Mouse (Mus musculus) MEL (cell line): ENCODE data around the gene Wdpcp. TPM values are rescaled to one million over a fixed set of nuclear protein-coding genes. Genes with fewer than 3 reads are reported as not detected.
A peak's percentile ranks its signal among the peaks of the same experiment; 100 is the strongest.
"Not testable (repeated sequence)": the region's sequence is repeated elsewhere in the genome, so short reads cannot be mapped to it uniquely, and the experiment has no call there.

Experiments used
- DNase-seq: peaks from one replicate; pipeline ENCODE4 v3.0.0; 2011; ENCODE audit warnings: low read depth, low spot score
- H3K27ac ChIP-seq: 2 replicates; pipeline ENCODE4 v1.5.1; 2012; ENCODE audit warnings: low read depth, mild to moderate bottlenecking, control low read depth, low read length, moderate library complexity; ENCODE audit not compliant: control insufficient read depth
- H3K27me3 ChIP-seq, 2 experiments: fragments of 150-350 bp in 1 of 2; sonication (generic) in 1 of 2; 2 replicates each; pipeline ENCODE4 v1.6.1; 2012; ENCODE audit warnings: low read length in 2 of 2, mild to moderate bottlenecking in 2 of 2, improper control_type of control experiment in 1 of 2, moderate library complexity in 1 of 2; ENCODE audit not compliant: insufficient read depth in 2 of 2, control insufficient read depth in 1 of 2
- H3K36me3 ChIP-seq, 2 experiments: 2 replicates each; pipeline ENCODE4 v1.6.1; 2012 to 2014; ENCODE audit warnings: low read length in 2 of 2, improper control_type of control experiment in 1 of 2, inconsistent platforms in 1 of 2, mild to moderate bottlenecking in 1 of 2; ENCODE audit not compliant: insufficient read depth in 2 of 2, control insufficient read depth in 1 of 2
- H3K4me1 ChIP-seq, 2 experiments: fragments of 150-350 bp in 1 of 2; sonication (generic) in 1 of 2; 2 replicates each; pipeline ENCODE4 v1.6.1; 2012; ENCODE audit warnings: low read length in 2 of 2, improper control_type of control experiment in 1 of 2, mild to moderate bottlenecking in 1 of 2; ENCODE audit not compliant: insufficient read depth in 2 of 2, control insufficient read depth in 1 of 2
- H3K4me3 ChIP-seq, 2 experiments: fragments of 150-350 bp in 1 of 2; sonication (generic) in 1 of 2; 2 replicates each; pipeline ENCODE4 v1.5.1; 2012; ENCODE audit warnings: low read depth in 2 of 2, low read length in 2 of 2, mild to moderate bottlenecking in 2 of 2, moderate library complexity in 2 of 2, control low read depth in 1 of 2, improper control_type of control experiment in 1 of 2; ENCODE audit not compliant: control insufficient read depth in 1 of 2, insufficient read depth in 1 of 2
- H3K79me2 ChIP-seq: 2 replicates; pipeline ENCODE4 v1.6.1; 2012; ENCODE audit warnings: mild to moderate bottlenecking, low read length, moderate library complexity; ENCODE audit not compliant: control insufficient read depth, poor library complexity, insufficient read depth
- H3K9ac ChIP-seq: 2 replicates; pipeline ENCODE4 v1.6.1; 2012; ENCODE audit warnings: low read depth, mild to moderate bottlenecking, control low read depth, low read length, moderate library complexity; ENCODE audit not compliant: control insufficient read depth, poor library complexity, severe bottlenecking
- H3K9me3 ChIP-seq: fragments of 150-350 bp; sonication (generic); replicated peaks from 2 replicates; pipeline ENCODE4 v1.6.1; 2012; ENCODE audit warnings: mild to moderate bottlenecking, low read length, improper control_type of control experiment, moderate library complexity; ENCODE audit not compliant: insufficient read depth
- CHD1 ChIP-seq: IDR thresholded peaks from 2 replicates; pipeline ENCODE4 v1.6.1; 2012; ENCODE audit warnings: low read depth, mild to moderate bottlenecking, inconsistent platforms, low read length, improper control_type of control experiment
- CHD2 ChIP-seq: IDR thresholded peaks from 2 replicates; pipeline ENCODE4 v1.6.1; 2011; ENCODE audit warnings: low read length, improper control_type of control experiment
- GATA1 ChIP-seq: IDR thresholded peaks from 2 replicates; pipeline ENCODE4 v1.6.1; 2011; ENCODE audit warnings: low read depth, low read length, improper control_type of control experiment
- HCFC1 ChIP-seq: IDR thresholded peaks from 2 replicates; pipeline ENCODE4 v1.6.1; 2012; ENCODE audit warnings: low read depth, mild to moderate bottlenecking, inconsistent platforms, low read length, improper control_type of control experiment, moderate library complexity
- KAT2A ChIP-seq: conservative IDR thresholded peaks from 2 replicates; pipeline ENCODE4 v1.6.1; 2012; ENCODE audit warnings: low read depth, low read length, improper control_type of control experiment, inconsistent platforms
- MAFK ChIP-seq: IDR thresholded peaks from 2 replicates; pipeline ENCODE4 v1.6.1; 2011; ENCODE audit warnings: low read depth, mild to moderate bottlenecking, low read length, improper control_type of control experiment, borderline replicate concordance
- MAX ChIP-seq: IDR thresholded peaks from 2 replicates; pipeline ENCODE4 v1.6.1; 2011; ENCODE audit warnings: low read length, improper control_type of control experiment
- MXI1 ChIP-seq: IDR thresholded peaks from 2 replicates; pipeline ENCODE4 v1.6.1; 2011; ENCODE audit warnings: mild to moderate bottlenecking, low read depth, low read length, improper control_type of control experiment
- MYB ChIP-seq: IDR thresholded peaks from 2 replicates; pipeline ENCODE4 v1.6.1; 2011; ENCODE audit warnings: mild to moderate bottlenecking, low read depth, low read length, improper control_type of control experiment
- POLR2AphosphoS2 ChIP-seq: IDR thresholded peaks from 2 replicates; pipeline ENCODE4 v1.6.1; 2011; ENCODE audit warnings: low read length, improper control_type of control experiment
- POLR2AphosphoS5 ChIP-seq: IDR thresholded peaks from 2 replicates; pipeline ENCODE4 v1.6.1; 2012; ENCODE audit warnings: low read depth, borderline replicate concordance, mild to moderate bottlenecking, inconsistent platforms, low read length, moderate library complexity, mixed read lengths
- RAD21 ChIP-seq: IDR thresholded peaks from 2 replicates; pipeline ENCODE4 v1.6.1; 2011; ENCODE audit warnings: mild to moderate bottlenecking, low read depth, low read length, improper control_type of control experiment
- TBP ChIP-seq: IDR thresholded peaks from 2 replicates; pipeline ENCODE4 v1.8.0; 2011; ENCODE audit warnings: low read depth, low read length, improper control_type of control experiment
- TCF12 ChIP-seq: IDR thresholded peaks from 2 replicates; pipeline ENCODE4 v1.6.1; 2014; ENCODE audit warnings: low read depth, mild to moderate bottlenecking, inconsistent platforms, low read length, improper control_type of control experiment, moderate library complexity
- UBTF ChIP-seq: IDR thresholded peaks from 2 replicates; pipeline ENCODE4 v1.6.1; 2012; ENCODE audit warnings: low read depth, mild to moderate bottlenecking, inconsistent platforms, low read length, improper control_type of control experiment, moderate library complexity, borderline replicate concordance; ENCODE audit not compliant: insufficient read depth
- ZC3H11A ChIP-seq: IDR thresholded peaks from 2 replicates; pipeline ENCODE4 v1.6.1; 2012; ENCODE audit warnings: low read depth, mild to moderate bottlenecking, inconsistent platforms, low read length, improper control_type of control experiment
- polyA plus RNA-seq, 2 experiments: library from polyadenylated mRNA; stranded (reverse) in 1 of 2; unstranded in 1 of 2; fragments of >175 nt in 1 of 2; fragments of >200 nt in 1 of 2; gene quantifications; 2 replicates each; pipeline versions ENCODE4 v1.2.1 to v1.2.4; 2012; ENCODE audit warnings: low replicate concordance in 2 of 2, low read depth in 1 of 2; ENCODE audit not compliant: insufficient read length in 2 of 2, insufficient read depth in 1 of 2, missing spikeins in 1 of 2
- total RNA-seq: library from RNA; depleted of rRNA; stranded (reverse); fragments of 300-350 nt; gene quantifications from 2 replicates; pipeline ENCODE4 v1.2.3, GENCODE M21; 2012

Gene Wdpcp
- total and polyA plus RNA-seq, 3 experiments, result 0.81 to 1.3 TPM; not detected in 1

DNA sequence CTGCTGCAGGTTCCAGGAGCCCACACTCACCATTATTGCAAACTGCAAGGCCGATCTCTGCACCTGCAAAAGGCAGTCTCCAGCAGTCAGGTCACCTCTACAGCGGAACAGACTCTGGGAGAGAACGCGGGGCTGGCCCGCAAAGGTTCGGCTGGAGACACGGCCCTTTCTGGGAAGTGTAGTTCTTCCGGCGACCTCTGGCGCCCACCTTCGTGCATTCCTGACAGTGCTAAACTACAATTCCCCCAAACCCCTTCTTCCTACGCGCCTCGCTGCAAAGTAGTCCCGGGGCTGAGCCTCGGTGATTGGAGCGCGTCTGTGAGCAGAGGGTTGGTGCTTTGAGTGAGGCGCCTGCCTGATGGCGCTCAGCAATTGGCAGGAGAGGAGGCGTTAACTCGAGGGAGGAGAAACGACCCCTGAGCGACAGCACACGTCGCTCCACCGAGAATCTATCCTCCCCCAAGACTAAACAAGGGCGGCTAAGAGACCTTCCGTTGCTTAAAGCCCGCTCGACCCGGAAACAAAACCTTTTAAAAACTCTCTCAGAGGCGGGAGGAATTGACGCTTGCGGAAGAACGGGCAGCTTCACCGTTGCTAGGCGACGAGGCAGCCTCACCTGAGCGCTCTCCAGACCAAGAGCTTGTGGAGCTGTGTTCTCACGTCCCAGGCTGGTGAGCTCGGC, at the start of gene Wdpcp, which contains the start of gene Mdh1 (continued):
- TF ChIP-seq CHD2 (no peak; the same call in 1 of the 2 replicates), TBP (peak; percentile 78), ZC3H11A (no peak), TCF12 (peak; percentile 37; the same call in 1 of the 2 replicates)

DNA sequence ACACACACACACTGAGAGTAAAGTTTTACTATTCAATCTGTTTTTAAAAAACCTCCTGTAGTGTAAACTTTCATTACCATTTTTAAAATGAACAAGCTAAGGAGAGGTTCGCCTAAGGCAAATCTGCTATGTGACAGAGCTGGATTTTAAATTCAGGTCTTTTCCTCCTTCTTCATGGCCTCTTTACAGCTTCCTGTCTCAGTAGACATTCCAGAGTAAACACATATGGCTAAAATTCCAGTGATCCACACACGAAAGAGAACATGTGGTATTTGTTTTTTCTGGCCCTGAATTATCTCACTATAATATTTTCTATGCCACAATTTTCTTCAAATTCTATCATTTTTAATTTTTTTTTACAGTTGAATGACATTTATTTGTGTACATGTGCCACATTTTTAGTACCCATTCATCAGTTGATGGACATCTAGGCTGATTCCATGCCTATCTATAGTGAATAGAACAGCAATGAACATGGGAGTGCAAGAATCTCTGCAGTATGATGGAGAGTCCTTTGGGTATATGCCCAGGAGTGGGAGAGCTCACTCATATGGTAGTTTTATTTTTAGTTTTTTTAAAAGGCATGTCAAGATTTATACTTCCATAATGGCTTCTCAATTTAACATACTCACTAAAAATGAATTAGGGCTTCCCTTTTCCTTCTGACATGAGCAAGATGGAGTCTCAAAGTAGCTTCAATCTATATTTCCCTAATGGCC, 43.2 kb upstream of the Wdpcp start:
- TF ChIP-seq GATA1 (no peak), KAT2A (no peak), MAX (no peak), HCFC1 (no peak), MXI1 (no peak), CHD2 (no peak), CHD1 (no peak), MYB (no peak), POLR2AphosphoS2 (no peak), MAFK (no peak), POLR2AphosphoS5 (no peak), UBTF (no peak)
- DNase-seq, result no peak
- Histone ChIP-seq H3K4me1 (no peaks in the 10 kb centered on the region), H3K27ac (no peak overlapping the region), H3K27me3 (peaks cover 0 to 3% of the 10 kb centered on the region in 2 experiments; a peak in 2 of 4 replicates), H3K4me3 (no peak overlapping the region), H3K9ac (no peak overlapping the region), H3K36me3 (no peaks in the 10 kb centered on the region), H3K9me3 (no peaks in the 10 kb centered on the region), H3K79me2 (no peaks in the 10 kb centered on the region)

DNA sequence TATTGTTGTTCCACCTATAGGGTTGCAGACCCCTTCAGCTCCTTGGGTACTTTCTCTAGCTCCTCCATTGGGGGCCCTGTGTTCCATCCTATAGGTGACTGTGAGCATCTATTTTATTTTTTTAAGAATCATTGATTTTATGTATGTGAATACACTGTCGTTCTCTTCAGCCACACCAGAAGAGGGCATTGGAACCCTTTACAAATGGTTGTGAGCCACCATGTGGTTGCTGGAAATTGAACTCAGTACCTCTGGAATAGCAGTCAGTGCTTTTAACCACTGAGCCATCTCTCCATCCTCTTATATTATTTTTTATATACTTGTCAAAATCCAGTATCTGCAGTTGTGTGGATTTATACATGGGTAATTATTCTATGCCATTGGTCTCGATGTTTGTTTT, 41.2 kb upstream of the Wdpcp start:
- peak; percentile 12 for TF ChIP-seq RAD21
- not testable (repeated sequence) for H3K4me3 ChIP-seq, H3K9me3 ChIP-seq, H3K27me3 ChIP-seq, H3K27ac ChIP-seq, H3K36me3 ChIP-seq, H3K4me1 ChIP-seq, H3K79me2 ChIP-seq, H3K9ac ChIP-seq, DNase-seq
